Mouse (Mus musculus): ENCODE results near the gene 2410004B18Rik. TPM values are rescaled to one million over a fixed set of nuclear protein-coding genes. Genes with fewer than 3 reads are reported as not detected.

2410004B18Rik gene
- polyA plus RNA-seq, 1 experiment: 18.7 TPM

DNA sequence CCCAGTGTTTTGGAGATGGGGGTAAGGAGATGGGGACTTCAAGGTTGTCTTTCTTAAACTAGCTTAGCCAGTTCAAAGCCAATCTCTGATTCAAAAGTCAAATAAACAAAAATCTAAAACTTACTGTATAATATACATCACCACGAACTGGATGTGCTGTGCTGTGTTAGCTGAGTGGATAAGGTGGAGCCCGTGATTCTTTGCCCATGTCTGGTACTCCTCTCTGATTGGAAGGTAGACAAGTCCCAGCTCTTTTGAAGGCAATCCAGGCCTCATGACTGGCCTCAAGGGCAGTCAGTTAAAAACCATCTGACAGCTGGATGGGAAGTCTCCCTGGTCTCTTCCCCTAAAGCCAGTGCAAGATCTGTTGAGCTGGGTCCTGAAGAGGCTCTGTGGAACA lies 15.6 kb downstream of the 2410004B18Rik start:
- TF ChIP-seq TCF3 (IDR thresholded peaks at IDR 0.05; ENCODE audit: insufficient read length, low read depth) (no peak), REST (IDR thresholded peaks at IDR 0.05; ENCODE audit: insufficient read depth, insufficient read length) (no peak), USF1 (IDR thresholded peaks at IDR 0.05; ENCODE audit: low read depth) (no peak), POLR2AphosphoS2 (IDR thresholded peaks at IDR 0.05; ENCODE audit: insufficient read length, low read depth) (no peak), MAX (IDR thresholded peaks at IDR 0.05; ENCODE audit: low read depth) (no peak), E2F4 (IDR thresholded peaks at IDR 0.05; ENCODE audit: insufficient read depth) (no peak)
- Histone ChIP-seq H3ac (ENCODE audit: control insufficient read depth, insufficient read length) (no peak overlapping the region), H3K4me3 (no peak overlapping the region), H3K36me3 (ENCODE audit: control insufficient read depth, insufficient read depth) (no peaks in the 10 kb centered on the region), H3K4me2 (ENCODE audit: low read depth) (no peak overlapping the region), H3K27me3 (ENCODE audit: control insufficient read depth, insufficient read depth, insufficient read length) (no peaks in the 10 kb centered on the region), H3K79me2 (ENCODE audit: control insufficient read depth, insufficient read depth) (no peaks in the 10 kb centered on the region)

DNA sequence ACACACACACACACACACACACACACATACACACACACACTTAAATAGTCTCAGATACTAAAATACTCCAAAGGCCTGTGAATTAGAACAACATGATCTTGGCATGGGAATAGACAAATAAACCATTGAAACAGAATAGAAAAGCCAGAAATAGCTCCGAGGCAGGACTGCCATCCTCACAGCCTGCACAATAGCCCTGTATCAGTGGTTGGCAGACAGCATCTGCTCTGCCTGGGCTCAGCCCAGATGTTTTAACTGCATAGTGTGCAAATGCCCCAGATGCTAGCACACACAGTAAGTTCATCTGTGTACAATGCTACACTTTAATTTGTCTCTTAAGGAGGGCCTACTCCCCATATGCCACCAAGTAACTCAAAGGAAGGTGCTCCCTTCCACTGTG lies 22.0 kb downstream of the 2410004B18Rik start:
- Histone ChIP-seq H3K27me3 (ENCODE audit: control insufficient read depth, insufficient read depth, insufficient read length) (no peaks in the 10 kb centered on the region), H3K4me2 (ENCODE audit: low read depth) (no peak overlapping the region), H3ac (ENCODE audit: control insufficient read depth, insufficient read length) (no peak overlapping the region), H3K36me3 (ENCODE audit: control insufficient read depth, insufficient read depth) (no peaks in the 10 kb centered on the region), H3K4me3 (no peak overlapping the region), H3K79me2 (ENCODE audit: control insufficient read depth, insufficient read depth) (no peaks in the 10 kb centered on the region)
- TF ChIP-seq TCF12 (IDR thresholded peaks at IDR 0.05; ENCODE audit: insufficient read depth, poor library complexity, severe bottlenecking) (no peak), CEBPB (IDR thresholded peaks at IDR 0.05; ENCODE audit: insufficient read depth, poor library complexity, severe bottlenecking) (no peak), REST (IDR thresholded peaks at IDR 0.05; ENCODE audit: insufficient read depth, insufficient read length) (no peak), USF1 (IDR thresholded peaks at IDR 0.05; ENCODE audit: low read depth) (no peak), TCF3 (IDR thresholded peaks at IDR 0.05; ENCODE audit: insufficient read length, low read depth) (no peak), MAX (IDR thresholded peaks at IDR 0.05; ENCODE audit: low read depth) (no peak), MYOG (IDR thresholded peaks at IDR 0.05; ENCODE audit: control insufficient read depth in 1 of 3, insufficient read depth in 1 of 3, insufficient read length in 2 of 3, low read depth in 2 of 3) (no peak), POLR2AphosphoS2 (IDR thresholded peaks at IDR 0.05; ENCODE audit: insufficient read length, low read depth) (no peak), MYOD1 (IDR thresholded peaks at IDR 0.05; ENCODE audit: control insufficient read depth in 1 of 3, insufficient read length in 2 of 3, low read depth in 2 of 3) (no peak)

DNA sequence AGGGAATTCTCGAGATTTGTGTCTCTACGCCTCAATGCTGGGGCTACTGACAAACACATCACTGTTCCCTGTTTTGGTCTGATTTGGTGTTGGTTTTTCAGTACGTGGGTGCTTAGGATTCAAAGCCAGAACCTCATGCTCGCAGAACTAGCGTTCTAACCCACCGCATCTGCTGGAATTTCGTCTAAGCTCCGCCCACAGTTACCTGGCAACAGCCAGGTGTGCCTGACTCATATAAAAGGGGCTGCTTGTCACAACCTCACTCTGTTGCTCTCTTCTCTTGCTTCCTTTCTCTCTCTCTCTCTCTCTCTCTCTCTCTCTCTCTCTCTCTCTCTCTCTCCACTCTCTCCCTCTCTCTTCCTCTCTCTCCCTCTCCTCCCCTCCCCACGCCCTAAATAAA lies 24.6 kb downstream of the 2410004B18Rik start:
- TF ChIP-seq CEBPB (IDR thresholded peaks at IDR 0.05; ENCODE audit: insufficient read depth, poor library complexity, severe bottlenecking): no peak
- no peak for TF ChIP-seq POLR2AphosphoS2 (IDR thresholded peaks at IDR 0.05; ENCODE audit: insufficient read length, low read depth)
- no peak for TF ChIP-seq TCF3 (IDR thresholded peaks at IDR 0.05; ENCODE audit: insufficient read length, low read depth)
- TF ChIP-seq SRF (IDR thresholded peaks at IDR 0.05; ENCODE audit: control insufficient read depth, insufficient read length, low read depth): no peak
- no peak for TF ChIP-seq REST (IDR thresholded peaks at IDR 0.05; ENCODE audit: insufficient read depth, insufficient read length)
- no peak for TF ChIP-seq MAX (IDR thresholded peaks at IDR 0.05; ENCODE audit: low read depth)
- no peak for TF ChIP-seq USF1 (IDR thresholded peaks at IDR 0.05; ENCODE audit: low read depth)
- no peak for TF ChIP-seq MYOD1 (IDR thresholded peaks at IDR 0.05; ENCODE audit: control insufficient read depth in 1 of 3, insufficient read length in 2 of 3, low read depth in 2 of 3)
- TF ChIP-seq E2F4 (IDR thresholded peaks at IDR 0.05; ENCODE audit: insufficient read depth): no peak
- TF ChIP-seq TCF12 (IDR thresholded peaks at IDR 0.05; ENCODE audit: insufficient read depth, poor library complexity, severe bottlenecking): no peak
- no peak for TF ChIP-seq POLR2A (IDR thresholded peaks at IDR 0.05; ENCODE audit: insufficient read length, low read depth)
- H3K4me3 ChIP-seq: no peak overlapping the region
- no peak overlapping the region for H3ac ChIP-seq (ENCODE audit: control insufficient read depth, insufficient read length)
- H3K27me3 ChIP-seq (ENCODE audit: control insufficient read depth, insufficient read depth, insufficient read length): no peaks in the 10 kb centered on the region
- H3K4me2 ChIP-seq (ENCODE audit: low read depth): no peak overlapping the region
- no peaks in the 10 kb centered on the region for H3K79me2 ChIP-seq (ENCODE audit: control insufficient read depth, insufficient read depth)
- no peaks in the 10 kb centered on the region for H3K36me3 ChIP-seq (ENCODE audit: control insufficient read depth, insufficient read depth)

DNA sequence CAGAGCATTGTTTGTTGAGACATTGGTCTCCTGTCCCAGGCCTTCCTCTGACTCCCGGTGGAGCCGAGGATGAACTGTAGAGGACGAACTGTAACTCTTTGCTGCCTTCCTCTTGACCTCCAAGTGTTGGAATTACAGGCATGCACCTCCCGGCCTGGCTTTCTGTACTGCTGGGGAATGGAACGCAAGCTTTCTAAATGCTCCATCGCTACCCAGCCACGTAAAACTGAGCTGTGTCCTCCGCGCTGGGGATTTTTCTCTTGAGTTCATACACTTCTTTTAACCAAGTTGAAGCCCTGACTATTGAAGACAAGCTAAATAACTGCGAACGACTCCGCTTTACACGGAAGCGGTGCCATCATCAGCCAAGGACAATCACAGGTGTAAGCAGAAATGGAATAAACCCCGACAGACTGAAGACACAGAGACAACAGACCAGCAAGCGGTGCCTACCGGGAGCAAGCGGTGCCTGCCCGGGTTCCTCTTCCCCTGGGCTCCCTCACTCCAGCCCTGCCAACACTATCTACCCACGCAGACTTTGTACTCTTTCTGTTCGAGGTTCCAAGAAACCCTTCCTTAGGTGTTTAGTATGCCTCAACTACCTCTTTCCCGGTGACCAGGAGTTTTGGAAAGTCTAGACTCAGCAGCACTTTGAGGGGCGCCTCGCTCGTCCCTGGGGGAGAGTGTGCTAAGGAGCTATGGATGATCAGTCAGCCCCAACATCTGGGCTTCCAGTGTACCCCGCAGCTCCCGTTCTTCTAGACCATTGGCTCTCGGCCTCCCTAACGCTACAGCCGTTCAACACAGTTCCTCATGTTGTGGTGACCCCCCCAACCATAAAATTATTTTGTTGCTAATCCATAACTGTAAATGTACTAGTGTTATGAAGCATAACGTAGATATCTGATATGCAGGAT lies 25.5 kb downstream of the 2410004B18Rik start:
- no peak for TF ChIP-seq USF1 (IDR thresholded peaks at IDR 0.05; ENCODE audit: low read depth)
- TF ChIP-seq POLR2AphosphoS2 (IDR thresholded peaks at IDR 0.05; ENCODE audit: insufficient read length, low read depth): no peak
- TF ChIP-seq TCF3 (IDR thresholded peaks at IDR 0.05; ENCODE audit: insufficient read length, low read depth): no peak
- TF ChIP-seq POLR2A (IDR thresholded peaks at IDR 0.05; ENCODE audit: insufficient read length, low read depth): no peak
- TF ChIP-seq SRF (IDR thresholded peaks at IDR 0.05; ENCODE audit: control insufficient read depth, insufficient read length, low read depth): no peak
- no peak for TF ChIP-seq E2F4 (IDR thresholded peaks at IDR 0.05; ENCODE audit: insufficient read depth)
- no peak for TF ChIP-seq MYOD1 (IDR thresholded peaks at IDR 0.05; ENCODE audit: control insufficient read depth in 1 of 3, insufficient read length in 2 of 3, low read depth in 2 of 3)
- no peak for TF ChIP-seq MAX (IDR thresholded peaks at IDR 0.05; ENCODE audit: low read depth)
- TF ChIP-seq CEBPB (IDR thresholded peaks at IDR 0.05; ENCODE audit: insufficient read depth, poor library complexity, severe bottlenecking): no peak
- no peak for TF ChIP-seq TCF12 (IDR thresholded peaks at IDR 0.05; ENCODE audit: insufficient read depth, poor library complexity, severe bottlenecking)
- TF ChIP-seq REST (IDR thresholded peaks at IDR 0.05; ENCODE audit: insufficient read depth, insufficient read length): no peak
- no peak for TF ChIP-seq MYOG (IDR thresholded peaks at IDR 0.05; ENCODE audit: control insufficient read depth in 1 of 3, insufficient read depth in 1 of 3, insufficient read length in 2 of 3, low read depth in 2 of 3)
- no peak overlapping the region for H3K4me3 ChIP-seq

More for the DNA sequence above, 25.5 kb downstream of the 2410004B18Rik start:
- H3K36me3 ChIP-seq (ENCODE audit: control insufficient read depth, insufficient read depth): no peaks in the 10 kb centered on the region
- H3ac ChIP-seq (ENCODE audit: control insufficient read depth, insufficient read length): no peak overlapping the region
- H3K27me3 ChIP-seq (ENCODE audit: control insufficient read depth, insufficient read depth, insufficient read length): no peaks in the 10 kb centered on the region
- no peaks in the 10 kb centered on the region for H3K79me2 ChIP-seq (ENCODE audit: control insufficient read depth, insufficient read depth)
- no peak overlapping the region for H3K4me2 ChIP-seq (ENCODE audit: low read depth)

All from myocyte (in vitro differentiated cells).